Mouse (Mus musculus) liver, adult 2 months (tissue): ENCODE data around the gene Cdiptos.

Experiments used
- CTCF ChIP-seq: fragments of 200-500 bp; IDR thresholded peaks from 2 replicates; pipeline ENCODE4 v1.5.1; 2011; ENCODE audit warnings: low read depth, low read length, control low read depth
- POLR2A ChIP-seq: fragments of 200-500 bp; IDR thresholded peaks from 2 replicates; pipeline ENCODE4 v1.6.1; 2011; ENCODE audit warnings: low read length, control low read depth; ENCODE audit not compliant: insufficient read depth; ENCODE audit errors: extremely low read depth

GRCm38 (mm10) chr7:127020901-127021562, 45.1 kb upstream of the Cdiptos start, which contains the start of the genes Gm42742 and Prrt2:
- no peak for TF ChIP-seq CTCF
- TF ChIP-seq POLR2A, result no peak
